Mouse (Mus musculus) MEL (cell line): ENCODE results near the gene Birc5.

ENCODE experiments used
- BHLHE40 ChIP-seq: IDR thresholded peaks from 2 replicates; pipeline ENCODE4 v1.6.1; 2012; ENCODE audit warnings: low read depth, mild to moderate bottlenecking, inconsistent platforms, low read length, improper control_type of control experiment, borderline replicate concordance
- CTCF ChIP-seq, 3 experiments: IDR thresholded peaks in 2 of 3; conservative IDR thresholded peaks in 1 of 3; 2 replicates each; pipeline ENCODE4 v1.5.1; 2011 to 2012; ENCODE audit warnings: low read length in 3 of 3, low read depth in 2 of 3, mild to moderate bottlenecking in 2 of 3, improper control_type of control experiment in 1 of 3, inconsistent platforms in 1 of 3, mixed read lengths in 1 of 3, moderate library complexity in 1 of 3; ENCODE audit not compliant: control insufficient read depth in 1 of 3, insufficient read depth in 1 of 3, poor library complexity in 1 of 3, severe bottlenecking in 1 of 3
- EP300 ChIP-seq, 2 experiments: IDR thresholded peaks; 2 replicates each; pipeline ENCODE4 v1.6.1; 2011; ENCODE audit warnings: improper control_type of control experiment in 2 of 2, low read length in 2 of 2, low read depth in 1 of 2, mild to moderate bottlenecking in 1 of 2
- MAFK ChIP-seq: IDR thresholded peaks from 2 replicates; pipeline ENCODE4 v1.6.1; 2011; ENCODE audit warnings: low read depth, mild to moderate bottlenecking, low read length, improper control_type of control experiment, borderline replicate concordance
- POLR2A ChIP-seq, 2 experiments: IDR thresholded peaks; 2 replicates each; pipeline ENCODE4 v1.6.1; 2011 to 2012; ENCODE audit warnings: low read length in 2 of 2, mild to moderate bottlenecking in 2 of 2, control low read depth in 1 of 2, improper control_type of control experiment in 1 of 2, low read depth in 1 of 2, moderate library complexity in 1 of 2; ENCODE audit not compliant: control insufficient read depth in 1 of 2, insufficient read depth in 1 of 2, poor library complexity in 1 of 2
- RCOR1 ChIP-seq: IDR thresholded peaks from 2 replicates; pipeline ENCODE4 v1.6.1; 2012; ENCODE audit warnings: low read depth, mild to moderate bottlenecking, inconsistent platforms, low read length, improper control_type of control experiment
- TAL1 ChIP-seq: IDR thresholded peaks from 2 replicates; pipeline ENCODE4 v1.6.1; 2012; ENCODE audit warnings: mild to moderate bottlenecking, inconsistent platforms, low read length, moderate library complexity, mixed read lengths
- USF1 ChIP-seq: IDR thresholded peaks from 2 replicates; pipeline ENCODE4 v1.6.1; 2014; ENCODE audit warnings: low read depth, mild to moderate bottlenecking, inconsistent platforms, low read length, improper control_type of control experiment, moderate library complexity

DNA sequence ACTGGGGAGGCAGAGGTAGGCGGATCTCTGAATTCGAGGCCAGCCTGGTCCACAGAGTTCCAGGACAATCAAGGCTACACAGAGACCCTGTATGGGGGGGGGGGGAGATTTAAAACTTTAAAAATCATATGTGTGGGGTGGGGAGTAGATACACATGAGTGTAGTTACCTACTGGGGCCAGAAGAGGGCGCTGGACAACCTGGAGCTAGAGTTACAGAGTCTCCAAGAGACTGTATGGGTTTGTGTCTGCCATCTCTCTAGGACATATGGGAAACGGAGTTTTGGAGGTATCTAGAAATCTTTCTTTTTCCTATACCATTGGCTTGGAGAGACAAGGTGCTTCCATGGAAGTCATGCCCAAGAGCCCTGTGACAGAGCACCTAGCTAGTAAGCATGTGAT lies 25.4 kb downstream of the Birc5 start:
- TF ChIP-seq RCOR1 (no peak), TAL1 (no peak), CTCF (IDR thresholded peaks at IDR 0.05 in 2 of 3, conservative IDR thresholded peaks at IDR 0.05 in 1 of 3; ENCODE audit: control insufficient read depth in 1 of 3, insufficient read depth in 1 of 3, low read depth in 2 of 3, low read length in 3 of 3, poor library complexity in 1 of 3, severe bottlenecking in 1 of 3) (peak; percentile 65 to 72 (median 66)), MAFK (no peak), USF1 (no peak), BHLHE40 (0 out of 2 replicates have a peak, but pooled peaks have one; percentile 17), EP300 (IDR thresholded peaks at IDR 0.05; ENCODE audit: low read depth in 1 of 2, low read length in 2 of 2) (no peak), POLR2A (IDR thresholded peaks at IDR 0.05; ENCODE audit: control insufficient read depth in 1 of 2, insufficient read depth in 1 of 2, low read depth in 1 of 2, low read length in 2 of 2, poor library complexity in 1 of 2) (no peak)
